Mouse (Mus musculus) liver, embryonic 14.5 days (tissue): ENCODE measurements around the gene Rtkn2.

Experiments used
- CTCF ChIP-seq: IDR thresholded peaks from 2 replicates; pipeline ENCODE4 v1.5.1; 2016; ENCODE audit warnings: antibody characterized with exemption, low read depth, control low read depth
- EP300 ChIP-seq: IDR thresholded peaks from 2 replicates; pipeline ENCODE4 v1.6.1; 2016; ENCODE audit warnings: antibody characterized with exemption, low read depth

- TF ChIP-seq CTCF (no peak), EP300 (no peak)
Observed at GRCm38 (mm10) chr10:68054131-68054530, 74.8 kb downstream of the Rtkn2 start.
